Mouse (Mus musculus) bone marrow macrophage, adult 2 months (primary cell): ENCODE measurements around the gene Pikfyve.

Source experiments
- CTCF ChIP-seq: IDR thresholded peaks from 2 replicates; pipeline ENCODE4 v1.5.1; 2012; ENCODE audit warnings: low read depth, mild to moderate bottlenecking, low read length, moderate library complexity
- POLR2A ChIP-seq: IDR thresholded peaks from 2 replicates; pipeline ENCODE4 v1.6.1; 2012; ENCODE audit warnings: mild to moderate bottlenecking, low read depth, low read length, borderline replicate concordance

DNA sequence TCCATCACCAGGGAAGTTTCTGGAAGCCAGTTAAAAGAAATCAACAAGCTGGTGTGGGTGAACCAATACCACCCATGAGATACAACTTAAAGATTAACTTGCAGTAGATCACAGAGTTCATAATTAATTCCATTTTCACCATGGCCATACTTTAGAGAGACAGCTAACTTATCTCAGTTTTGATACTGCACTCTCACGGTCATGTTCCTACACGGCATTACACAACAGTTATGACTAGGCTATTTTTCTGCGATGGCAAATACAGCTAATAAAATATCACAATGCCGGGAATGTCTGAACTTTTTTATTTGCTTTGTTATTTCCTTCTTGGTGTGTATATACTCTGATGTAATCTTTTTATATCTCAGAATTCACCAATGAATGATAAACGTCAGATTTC, 9.6 kb upstream of the Pikfyve start:
- TF ChIP-seq CTCF: no peak
- no peak for TF ChIP-seq POLR2A
